Mouse (Mus musculus): ENCODE data around the gene Mgat3. TPM values are rescaled to one million over a fixed set of nuclear protein-coding genes. Genes with fewer than 3 reads are reported as not detected.

Mgat3 gene
- polyA plus RNA-seq, 1 experiment from 2014 or later, result 9.4 TPM

GRCm38 (mm10) chr15:80147090-80147489 is 26.4 kb upstream of the Mgat3 start:
- Histone ChIP-seq H3K4me1 (ENCODE audit: insufficient read depth, low read length) (no peaks in the 10 kb centered on the region), H3K27me3 (ENCODE audit: insufficient read depth, low read length) (no peaks in the 10 kb centered on the region), H3K4me2 (replicated peaks; ENCODE audit: low read depth, low read length) (no peak overlapping the region), H3K9me3 (ENCODE audit: low read length) (peaks cover 2% of the 10 kb centered on the region; the same call in 1 of the 2 replicates), H3K9ac (replicated peaks; ENCODE audit: low read length) (no peak overlapping the region), H3K4me3 (ENCODE audit: low read length) (no peak overlapping the region), H3K36me3 (ENCODE audit: insufficient read depth, low read length) (peaks cover 25% of the 10 kb centered on the region), H3K27ac (ENCODE audit: low read length) (no peak overlapping the region)
- ATAC-seq (ENCODE audit: low FRiP score, low TSS enrichment), result no peak
- 88% methylated on average over 14 of the region's 14 CpGs for WGBS

GRCm38 (mm10) chr15:80147511-80147910 is 26.0 kb upstream of the Mgat3 start:
- H3K4me2 ChIP-seq (replicated peaks; ENCODE audit: low read depth, low read length), result no peak overlapping the region
- H3K36me3 ChIP-seq (ENCODE audit: insufficient read depth, low read length), result peaks cover 22% of the 10 kb centered on the region
- H3K9ac ChIP-seq (replicated peaks; ENCODE audit: low read length), result no peak overlapping the region
- no peak for ATAC-seq (ENCODE audit: low FRiP score, low TSS enrichment)
- no peak overlapping the region for H3K27ac ChIP-seq (ENCODE audit: low read length)
- no peaks in the 10 kb centered on the region for H3K9me3 ChIP-seq (ENCODE audit: low read length)
- H3K4me1 ChIP-seq (ENCODE audit: insufficient read depth, low read length), result no peaks in the 10 kb centered on the region
- no peak overlapping the region for H3K4me3 ChIP-seq (ENCODE audit: low read length)
- WGBS, result 63% methylated on average over 5 of the region's 5 CpGs
- H3K27me3 ChIP-seq (ENCODE audit: insufficient read depth, low read length), result no peaks in the 10 kb centered on the region

- Histone ChIP-seq H3K27me3 (ENCODE audit: insufficient read depth, low read length) (no peaks in the 10 kb centered on the region), H3K4me2 (replicated peaks; ENCODE audit: low read depth, low read length) (no peak overlapping the region), H3K4me1 (ENCODE audit: insufficient read depth, low read length) (no peaks in the 10 kb centered on the region), H3K27ac (ENCODE audit: low read length) (no peak overlapping the region), H3K9me3 (ENCODE audit: low read length) (no peaks in the 10 kb centered on the region), H3K9ac (replicated peaks; ENCODE audit: low read length) (no peak overlapping the region), H3K36me3 (ENCODE audit: insufficient read depth, low read length) (peaks cover 25% of the 10 kb centered on the region), H3K4me3 (ENCODE audit: low read length) (no peak overlapping the region)
- WGBS, result 88% methylated on average over 8 of the region's 8 CpGs
- ATAC-seq (ENCODE audit: low FRiP score, low TSS enrichment), result no peak
These were observed 25.0 kb upstream of the Mgat3 start for GRCm38 (mm10) chr15:80148565-80148964.

- 87% methylated on average over 7 of the region's 7 CpGs for WGBS
- Histone ChIP-seq H3K36me3 (ENCODE audit: insufficient read depth, low read length) (peaks cover 32% of the 10 kb centered on the region), H3K9me3 (ENCODE audit: low read length) (no peaks in the 10 kb centered on the region), H3K9ac (replicated peaks; ENCODE audit: low read length) (no peak overlapping the region), H3K4me2 (replicated peaks; ENCODE audit: low read depth, low read length) (no peak overlapping the region), H3K27me3 (ENCODE audit: insufficient read depth, low read length) (no peaks in the 10 kb centered on the region), H3K27ac (ENCODE audit: low read length) (no peak overlapping the region), H3K4me1 (ENCODE audit: insufficient read depth, low read length) (no peaks in the 10 kb centered on the region), H3K4me3 (ENCODE audit: low read length) (no peak overlapping the region)
- ATAC-seq (ENCODE audit: low FRiP score, low TSS enrichment), result no peak
These were observed 24.0 kb upstream of the Mgat3 start for GRCm38 (mm10) chr15:80149517-80149916.

GRCm38 (mm10) chr15:80152663-80153062 is 20.9 kb upstream of the Mgat3 start:
- WGBS, result 84% methylated on average over 10 of the region's 10 CpGs
- no peak overlapping the region for H3K27ac ChIP-seq (ENCODE audit: low read length)
- no peak overlapping the region for H3K4me3 ChIP-seq (ENCODE audit: low read length)
- H3K4me2 ChIP-seq (replicated peaks; ENCODE audit: low read depth, low read length), result no peak overlapping the region
- peaks cover 55% of the 10 kb centered on the region for H3K36me3 ChIP-seq (ENCODE audit: insufficient read depth, low read length)
- H3K9me3 ChIP-seq (ENCODE audit: low read length), result no peaks in the 10 kb centered on the region
- ATAC-seq (ENCODE audit: low FRiP score, low TSS enrichment), result no peak
- no peaks in the 10 kb centered on the region for H3K27me3 ChIP-seq (ENCODE audit: insufficient read depth, low read length)
- H3K4me1 ChIP-seq (ENCODE audit: insufficient read depth, low read length), result peaks cover 2% of the 10 kb centered on the region; the same call in 1 of the 2 replicates
- H3K9ac ChIP-seq (replicated peaks; ENCODE audit: low read length), result no peak overlapping the region

- Histone ChIP-seq H3K27me3 (ENCODE audit: insufficient read depth, low read length) (no peaks in the 10 kb centered on the region), H3K9me3 (ENCODE audit: low read length) (no peaks in the 10 kb centered on the region), H3K36me3 (ENCODE audit: insufficient read depth, low read length) (peaks cover 65% of the 10 kb centered on the region), H3K27ac (ENCODE audit: low read length) (no peak overlapping the region), H3K4me1 (ENCODE audit: insufficient read depth, low read length) (peaks cover 12% of the 10 kb centered on the region), H3K4me2 (replicated peaks; ENCODE audit: low read depth, low read length) (no peak overlapping the region), H3K4me3 (ENCODE audit: low read length) (no peak overlapping the region), H3K9ac (replicated peaks; ENCODE audit: low read length) (no peak overlapping the region)
- WGBS, result 83% methylated on average over 11 of the region's 11 CpGs
- ATAC-seq (ENCODE audit: low FRiP score, low TSS enrichment), result no peak
These were observed 19.8 kb upstream of the Mgat3 start for GRCm38 (mm10) chr15:80153757-80154156.

GRCm38 (mm10) chr15:80155707-80156106 is 17.8 kb upstream of the Mgat3 start:
- WGBS, result 91% methylated on average over 8 of the region's 8 CpGs
- peaks cover 60% of the 10 kb centered on the region for H3K36me3 ChIP-seq (ENCODE audit: insufficient read depth, low read length)

GRCm38 (mm10) chr15:80157197-80157943 is 16.2 kb upstream of the Mgat3 start:
- Histone ChIP-seq H3K27me3 (ENCODE audit: insufficient read depth, low read length) (no peaks in the 10 kb centered on the region), H3K4me2 (replicated peaks; ENCODE audit: low read depth, low read length) (no peak overlapping the region), H3K9me3 (ENCODE audit: low read length) (no peaks in the 10 kb centered on the region), H3K36me3 (ENCODE audit: insufficient read depth, low read length) (peaks cover 68% of the 10 kb centered on the region), H3K4me3 (ENCODE audit: low read length) (no peak overlapping the region), H3K9ac (replicated peaks; ENCODE audit: low read length) (no peak overlapping the region), H3K27ac (ENCODE audit: low read length) (peak overlapping the region; percentile 92; the same call in 1 of the 2 replicates), H3K4me1 (ENCODE audit: insufficient read depth, low read length) (peaks cover 30% of the 10 kb centered on the region)
- ATAC-seq (ENCODE audit: low FRiP score, low TSS enrichment), result no peak
- 65% methylated on average over 22 of the region's 22 CpGs for WGBS

More at GRCm38 (mm10) chr15:80155707-80156106, 17.8 kb upstream of the Mgat3 start:
- Histone ChIP-seq H3K27me3 (ENCODE audit: insufficient read depth, low read length) (no peaks in the 10 kb centered on the region), H3K4me2 (replicated peaks; ENCODE audit: low read depth, low read length) (no peak overlapping the region), H3K9ac (replicated peaks; ENCODE audit: low read length) (no peak overlapping the region), H3K27ac (ENCODE audit: low read length) (no peak overlapping the region), H3K9me3 (ENCODE audit: low read length) (no peaks in the 10 kb centered on the region), H3K4me3 (ENCODE audit: low read length) (no peak overlapping the region), H3K4me1 (ENCODE audit: insufficient read depth, low read length) (peaks cover 30% of the 10 kb centered on the region)
- ATAC-seq (ENCODE audit: low FRiP score, low TSS enrichment), result no peak

GRCm38 (mm10) chr15:80158001-80158706 is 15.4 kb upstream of the Mgat3 start:
- Histone ChIP-seq H3K4me2 (replicated peaks; ENCODE audit: low read depth, low read length) (no peak overlapping the region), H3K27me3 (ENCODE audit: insufficient read depth, low read length) (no peaks in the 10 kb centered on the region), H3K4me3 (ENCODE audit: low read length) (no peak overlapping the region), H3K9ac (replicated peaks; ENCODE audit: low read length) (peak overlapping the region; percentile 38; the same call in 1 of the 2 replicates), H3K36me3 (ENCODE audit: insufficient read depth, low read length) (peaks cover 71% of the 10 kb centered on the region), H3K9me3 (ENCODE audit: low read length) (no peaks in the 10 kb centered on the region), H3K4me1 (ENCODE audit: insufficient read depth, low read length) (peaks cover 30% of the 10 kb centered on the region), H3K27ac (ENCODE audit: low read length) (peak overlapping the region; percentile 92)
- no peak for ATAC-seq (ENCODE audit: low FRiP score, low TSS enrichment)
- 48% methylated on average over 5 of the region's 5 CpGs for WGBS

GRCm38 (mm10) chr15:80158707-80159090 is 14.8 kb upstream of the Mgat3 start:
- 32% methylated on average over 4 of the region's 4 CpGs for WGBS
- no peak for ATAC-seq (ENCODE audit: low FRiP score, low TSS enrichment)
- Histone ChIP-seq H3K4me3 (ENCODE audit: low read length) (no peak overlapping the region), H3K27me3 (ENCODE audit: insufficient read depth, low read length) (no peaks in the 10 kb centered on the region), H3K4me2 (replicated peaks; ENCODE audit: low read depth, low read length) (no peak overlapping the region), H3K9ac (replicated peaks; ENCODE audit: low read length) (peak overlapping the region; percentile 22; the same call in 1 of the 2 replicates), H3K4me1 (ENCODE audit: insufficient read depth, low read length) (peaks cover 30% of the 10 kb centered on the region), H3K27ac (ENCODE audit: low read length) (peak overlapping the region; percentile 92), H3K9me3 (ENCODE audit: low read length) (no peaks in the 10 kb centered on the region), H3K36me3 (ENCODE audit: insufficient read depth, low read length) (peaks cover 67% of the 10 kb centered on the region)
